Mouse (Mus musculus) adrenal gland, postnatal 10 days (tissue): ENCODE measurements at regions not wholly inside any gene's neighbourhood (a gene's known extent, or its start where the extent isn't known, plus 50 kb on each side); places are given as distances from the start of the nearest gene placed in this dataset. TPM values are rescaled to one million over a fixed set of nuclear protein-coding genes. Genes with fewer than 3 reads are reported as not detected.
"Not testable (repeated sequence)": the region's sequence is repeated elsewhere in the genome, so short reads cannot be mapped to it uniquely, and the experiment has no call there.

Experiments used
- DNase-seq: peaks from one replicate; pipeline ENCODE4 v3.0.0; 2021; ENCODE audit warnings: mixed read lengths
- microRNA-seq: library from miRNA; unstranded; fragments of <30 nt; microRNA quantifications from one replicate; pipeline ENCODE4 v1.2.0, GENCODE M21; 2021

DNA sequence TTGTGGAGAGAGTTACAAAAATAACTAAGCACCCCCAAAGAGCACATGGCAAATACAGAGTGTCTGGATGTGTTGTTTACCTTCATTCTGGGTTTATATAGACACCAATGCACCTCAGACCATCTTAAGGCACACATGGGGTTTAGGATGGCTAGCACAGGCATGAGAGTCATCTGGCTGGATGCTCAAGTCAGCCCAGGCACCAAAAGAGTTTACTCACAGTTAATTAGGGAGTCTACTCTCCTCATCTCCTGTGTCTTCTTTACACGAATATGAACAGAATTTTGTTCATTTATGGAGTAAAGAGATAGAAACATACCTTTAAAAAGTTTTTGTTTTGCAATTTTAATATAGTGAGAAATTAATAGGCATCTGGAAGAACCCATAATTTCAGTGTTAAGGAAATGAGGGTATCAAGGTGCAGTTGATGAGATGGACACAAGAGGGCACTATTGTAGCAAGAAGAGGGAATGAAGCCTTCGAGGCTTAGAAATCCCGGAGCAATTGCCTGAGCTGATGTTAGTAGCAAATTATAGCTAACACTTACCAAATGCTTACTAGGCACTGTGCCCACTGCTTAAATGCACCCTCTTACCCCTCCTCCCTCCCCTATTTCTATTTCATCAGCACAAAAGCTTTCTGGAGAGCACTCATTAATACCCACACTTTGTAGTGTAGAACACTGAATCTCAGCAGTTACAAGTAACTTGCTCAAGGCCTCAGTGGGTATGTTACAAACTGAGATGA is 174.6 kb downstream of the Eepd1 start:
- peak; percentile 57 for DNase-seq

DNA sequence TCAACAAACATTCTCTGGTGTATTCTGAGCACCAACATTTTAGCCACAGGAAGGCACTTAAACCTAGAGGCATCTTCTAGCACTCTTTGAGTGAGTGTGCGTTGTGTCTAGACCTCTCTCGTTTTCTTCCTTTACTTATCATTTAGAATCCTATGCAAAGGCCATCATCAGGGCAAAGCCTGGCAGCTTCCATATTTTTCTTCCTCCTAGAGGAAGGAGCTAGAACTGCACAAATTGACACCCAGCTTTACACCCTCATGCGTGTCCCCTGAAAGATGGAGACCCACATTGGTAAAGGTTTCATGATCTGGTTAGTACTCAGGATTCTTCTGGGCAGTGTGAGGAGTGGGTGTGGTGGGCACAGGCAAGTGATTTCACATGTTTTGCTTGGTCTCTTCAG is 175.2 kb downstream of the Eepd1 start:
- no peak for DNase-seq

DNA sequence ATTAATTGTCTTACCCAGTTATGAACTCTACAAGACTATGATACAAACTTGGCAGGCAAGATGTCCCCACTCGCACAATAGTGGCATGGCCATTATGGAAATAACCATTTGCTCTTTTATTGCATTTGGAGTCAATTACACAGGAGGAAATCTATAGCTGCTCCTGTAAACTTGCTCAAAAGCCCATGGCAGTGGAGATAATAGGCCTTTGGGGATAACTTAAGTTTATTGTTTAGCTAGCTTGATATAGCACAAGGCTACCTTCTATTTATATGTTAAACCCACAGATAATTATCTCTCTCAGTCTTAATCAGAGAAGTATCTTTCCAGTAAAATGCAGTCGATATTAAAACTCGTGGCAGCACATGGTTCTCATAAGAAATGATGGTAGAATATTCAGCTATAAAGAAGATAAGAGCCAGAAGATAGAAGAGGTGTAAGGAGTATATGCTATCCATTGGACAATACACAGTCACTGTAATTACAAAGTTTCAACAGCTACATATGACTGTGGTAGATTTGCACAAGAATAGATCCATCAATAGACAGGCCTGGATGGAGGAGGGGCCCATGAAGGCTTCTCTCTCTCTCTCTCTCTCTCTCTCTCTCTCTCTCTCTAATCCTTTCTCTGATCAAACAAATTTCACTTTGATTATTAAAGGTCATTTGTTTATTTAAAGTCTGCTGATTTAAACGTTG is 202.4 kb downstream of the Eepd1 start:
- DNase-seq = no peak

DNA sequence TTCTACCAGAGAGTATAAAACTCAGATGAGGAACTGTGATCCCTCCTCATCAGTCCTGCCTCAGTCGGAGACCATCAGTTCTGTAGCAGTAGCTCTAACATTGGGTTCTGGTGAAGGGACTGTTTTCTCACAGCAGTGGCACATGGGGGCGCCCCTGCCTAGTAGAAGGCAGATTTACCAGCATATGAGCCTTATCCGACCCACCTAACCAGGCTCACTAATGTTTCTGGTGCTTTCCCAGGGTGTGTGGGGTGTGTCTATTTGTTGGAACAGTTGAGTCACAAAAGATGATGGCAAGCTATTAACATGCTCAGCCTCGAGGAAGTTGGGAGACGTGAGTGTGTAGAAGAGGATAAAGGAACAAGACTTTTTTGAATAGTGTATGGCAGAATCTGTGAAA is 212.3 kb downstream of the Eepd1 start:
- DNase-seq = peak; percentile 27

DNA sequence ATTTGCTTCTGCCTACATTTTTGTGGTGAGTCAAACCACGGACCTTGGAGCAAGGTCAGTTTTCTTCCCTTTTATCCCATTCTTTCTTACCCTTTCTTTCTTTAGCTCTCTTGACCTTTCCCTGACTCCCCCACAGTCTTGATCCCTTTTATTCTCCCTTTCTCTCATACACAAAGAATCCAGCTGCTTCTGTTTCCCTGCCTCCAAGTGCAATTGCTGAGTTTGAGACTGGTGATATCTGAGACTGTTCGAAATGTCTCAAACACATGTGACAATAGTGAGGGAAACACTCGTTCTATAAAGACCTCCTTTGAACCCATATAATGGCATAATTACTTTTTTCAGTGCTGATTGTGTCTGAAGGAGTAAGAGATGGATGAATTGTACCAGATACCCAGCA is 213.7 kb downstream of the Eepd1 start:
- DNase-seq = no peak

DNA sequence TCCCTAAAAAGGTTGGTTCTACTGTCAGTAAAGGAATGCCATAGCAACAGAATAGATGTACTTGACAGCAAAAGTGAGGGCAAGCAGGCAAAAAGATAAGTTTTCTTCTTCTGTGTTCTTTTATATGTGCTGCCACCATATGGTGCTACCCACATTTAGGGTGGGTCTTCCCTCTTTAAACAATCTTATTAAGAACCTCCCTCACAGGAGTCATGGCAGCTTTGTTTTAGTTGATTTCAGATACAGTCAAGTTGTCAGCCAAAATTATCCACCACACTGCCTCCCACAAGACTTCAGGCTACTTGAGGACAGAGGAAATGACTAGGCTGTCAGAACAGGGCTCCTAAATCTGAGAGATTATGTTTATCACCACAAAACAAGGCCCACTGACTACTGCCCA is 232.3 kb downstream of the Eepd1 start:
- DNase-seq = no peak

DNA sequence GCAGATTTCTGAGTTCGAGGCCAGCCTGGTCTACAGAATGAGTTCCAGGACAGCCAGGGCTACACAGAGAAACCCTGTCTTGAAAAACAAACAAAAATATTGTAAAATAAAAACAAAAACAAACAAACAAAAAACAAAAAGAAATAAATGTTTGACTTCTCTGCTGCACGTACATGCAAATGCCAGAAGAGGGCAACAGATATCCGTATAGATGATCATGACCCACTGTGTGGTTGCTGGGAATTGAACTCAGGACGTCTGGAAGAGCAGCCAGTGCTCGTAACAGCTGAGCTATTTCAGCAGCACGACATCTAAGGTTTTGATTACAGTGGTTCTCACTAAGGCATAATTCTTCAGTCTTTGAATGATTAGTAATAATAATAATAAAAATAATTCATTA is 262.8 kb downstream of the Eepd1 start:
- DNase-seq = no peak

DNA sequence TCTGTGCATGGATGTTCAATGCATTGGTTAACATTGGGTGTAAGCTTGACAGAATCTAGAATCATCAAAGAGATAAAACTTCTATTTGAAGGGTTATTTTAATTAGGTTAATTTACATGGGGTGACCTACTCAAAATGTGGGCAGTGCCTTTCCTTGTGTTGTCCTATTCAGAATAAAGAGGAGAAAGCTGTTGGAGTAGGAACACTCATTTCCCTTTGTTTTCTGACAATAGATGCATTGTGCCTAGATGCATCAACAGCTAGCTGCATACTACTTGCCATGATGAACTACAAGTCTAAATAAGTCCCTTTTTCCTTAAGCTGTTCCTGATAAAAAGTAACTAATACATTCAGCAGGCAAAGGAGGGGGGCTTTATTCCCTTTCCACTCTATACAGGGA is 269.8 kb downstream of the Eepd1 start:
- DNase-seq = no peak

DNA sequence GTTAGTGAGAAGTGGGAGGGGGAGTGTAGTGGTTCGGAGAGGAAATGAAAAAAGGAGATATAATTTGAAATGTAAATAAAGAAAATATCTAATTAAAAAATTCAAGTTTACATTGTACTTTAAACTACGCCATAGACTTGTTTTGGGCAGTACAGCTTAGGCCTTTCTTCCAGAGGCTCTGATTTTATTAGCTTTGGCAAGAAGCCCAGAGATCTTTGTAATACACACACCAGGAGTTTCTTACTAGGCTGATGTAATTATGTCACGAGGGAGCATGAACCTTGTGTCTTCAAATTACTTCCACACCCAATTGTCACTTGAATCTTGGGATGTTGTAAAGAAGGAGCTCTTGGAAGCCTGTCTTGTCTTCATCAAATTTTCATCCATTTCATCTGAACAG is 292.6 kb downstream of the Eepd1 start:
- DNase-seq = no peak

DNA sequence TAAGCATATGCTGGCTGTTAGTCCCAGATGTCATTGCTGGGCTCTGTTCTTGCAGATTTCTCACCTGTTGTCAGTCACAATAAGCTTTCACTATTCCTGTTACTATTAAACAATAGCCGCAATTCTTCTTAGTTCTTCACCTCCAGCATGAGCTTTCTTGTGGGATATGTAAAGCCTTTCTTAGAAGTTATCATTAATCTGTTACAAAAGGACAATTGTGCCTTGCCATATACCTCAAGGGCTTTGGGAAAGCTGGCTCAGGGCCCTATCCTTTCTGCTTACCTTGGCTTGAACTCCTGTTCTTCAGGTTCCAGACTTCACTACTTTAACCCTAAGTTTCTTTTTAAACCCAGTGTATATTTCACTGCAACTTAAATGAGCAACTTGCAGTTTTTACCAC is 301.3 kb downstream of the Eepd1 start:
- DNase-seq = no peak

DNA sequence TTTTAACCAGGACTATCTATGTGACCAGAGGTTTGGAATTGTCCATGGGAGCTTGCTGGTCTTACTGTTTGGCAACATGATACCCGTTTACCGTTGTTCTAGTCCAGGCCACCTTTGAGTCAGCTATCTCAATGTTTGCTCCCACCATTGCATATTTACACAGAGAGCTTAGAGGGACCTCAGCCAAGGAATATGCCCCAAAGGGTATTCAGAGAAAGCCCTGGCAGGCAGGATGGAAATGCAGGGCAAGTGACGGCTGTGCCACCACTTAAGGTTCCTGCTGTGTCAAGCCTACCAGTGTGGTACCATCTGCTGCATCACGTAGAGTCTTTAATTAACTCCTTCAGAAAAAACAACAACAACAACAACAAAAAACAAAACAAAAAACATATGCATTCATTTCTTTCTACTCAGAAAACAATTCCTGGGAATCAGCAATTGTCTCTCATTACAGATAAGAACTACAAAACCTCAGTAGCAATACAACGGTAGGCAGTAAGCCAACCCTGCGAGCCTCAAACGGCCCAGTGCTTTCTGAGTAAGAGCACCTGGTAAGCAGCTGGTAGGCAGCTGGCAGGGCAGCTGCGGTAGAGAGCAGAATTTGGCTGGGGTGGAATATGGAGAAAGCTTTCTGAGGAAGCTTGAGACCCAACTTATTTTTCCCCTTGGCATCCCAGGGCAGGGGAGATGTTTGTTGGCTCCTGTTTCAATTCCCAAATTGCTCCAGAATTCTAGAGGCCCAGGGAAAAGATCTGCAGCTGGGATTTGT is 314.0 kb downstream of the Eepd1 start:
- no peak for DNase-seq

DNA sequence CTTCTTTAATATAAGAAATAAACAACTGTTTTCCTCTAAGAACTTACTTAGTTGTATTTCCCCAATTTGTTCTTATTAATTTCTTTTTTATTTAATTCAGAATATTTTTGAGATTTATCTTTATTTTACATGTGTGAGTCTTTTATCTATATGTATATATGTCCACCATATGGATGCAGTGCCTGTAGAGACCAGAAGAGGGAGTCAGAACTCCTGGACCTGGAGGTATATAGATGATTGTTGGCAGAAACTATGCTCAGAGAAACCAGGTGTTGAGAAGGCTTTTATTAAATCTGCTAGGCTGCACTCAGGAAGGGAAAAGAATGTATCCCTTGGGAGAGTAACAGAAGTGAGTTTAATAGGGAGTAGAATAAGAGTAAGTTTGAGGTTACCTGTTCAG is 328.2 kb downstream of the Eepd1 start:
- DNase-seq = no peak

DNA sequence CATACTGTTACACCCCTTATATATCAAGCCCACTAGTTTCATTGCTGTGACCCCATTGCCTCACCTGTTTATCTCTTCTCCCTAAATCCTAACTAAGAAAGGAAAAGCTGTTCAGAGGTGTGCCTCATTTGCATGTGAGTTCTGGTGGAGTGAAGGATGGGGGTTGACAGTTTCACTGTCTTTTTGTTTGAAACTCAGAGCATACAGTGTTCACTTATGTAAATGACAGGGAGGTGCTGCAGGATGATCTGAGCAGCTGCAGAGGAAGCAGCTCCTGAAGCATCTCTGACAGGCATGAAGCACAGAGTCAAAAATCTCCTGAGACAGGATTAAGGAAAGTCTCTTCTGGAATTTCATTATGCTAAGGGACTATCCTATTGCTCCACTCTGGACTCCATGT is 351.9 kb downstream of the Eepd1 start:
- no peak for DNase-seq

DNA sequence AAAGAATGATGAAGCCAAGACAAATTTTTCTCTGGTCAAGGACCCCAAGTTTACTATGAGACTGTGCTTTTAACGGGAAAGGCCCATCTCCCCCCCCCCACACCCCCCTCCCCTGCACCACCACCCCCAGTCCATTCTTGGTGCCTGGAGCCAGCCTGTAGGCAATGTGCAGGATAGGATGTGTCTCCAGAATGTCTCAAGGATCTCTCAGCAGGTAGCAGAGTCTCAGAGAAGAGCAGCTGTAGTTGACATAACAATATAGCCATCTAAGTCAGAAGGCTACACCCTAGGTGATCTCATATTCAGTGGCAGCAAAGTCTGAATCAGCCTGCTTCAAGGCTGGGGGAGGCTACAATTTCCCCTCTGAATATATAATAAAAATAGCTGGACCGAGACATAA is 368.6 kb downstream of the Eepd1 start:
- DNase-seq = not testable (repeated sequence)

DNA sequence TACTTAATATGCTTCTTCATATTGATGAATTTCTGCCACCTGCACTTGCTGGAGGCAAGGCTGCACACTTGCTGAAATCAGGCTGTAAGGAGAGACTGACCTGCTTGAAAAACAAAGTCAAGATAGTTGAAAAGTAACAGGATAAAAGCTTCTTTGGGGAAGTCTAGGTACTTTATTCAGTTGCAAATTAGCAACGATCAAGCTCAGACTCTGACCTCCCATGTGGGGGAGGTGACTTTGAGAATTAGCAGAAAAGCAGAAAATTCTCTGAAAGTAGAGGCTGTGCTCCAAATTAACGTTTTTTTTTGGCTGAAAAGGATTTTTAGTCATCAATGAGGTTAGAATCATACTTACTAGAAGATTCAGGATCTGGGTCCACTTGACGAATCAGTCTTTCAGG is 369.3 kb downstream of the Eepd1 start:
- not testable (repeated sequence) for DNase-seq

DNA sequence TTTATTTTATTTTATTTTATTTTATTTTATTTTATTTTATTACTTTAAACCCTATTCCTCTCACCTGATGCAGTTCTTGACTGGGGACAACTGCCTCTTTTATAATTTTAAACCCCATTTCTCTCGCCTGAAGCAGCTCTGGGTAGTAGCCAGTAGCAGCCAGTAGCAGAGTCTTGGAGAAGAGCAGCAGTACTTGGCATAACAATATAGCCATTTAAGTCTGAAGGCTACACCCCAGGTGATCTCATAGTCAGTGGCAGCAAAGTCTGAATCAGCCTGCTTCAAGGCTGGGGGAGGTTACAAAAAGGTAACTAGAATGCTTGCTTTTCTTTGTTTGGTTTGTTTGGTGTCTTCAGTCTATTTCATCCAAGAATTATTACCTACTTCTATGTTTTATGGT is 373.2 kb downstream of the Eepd1 start:
- DNase-seq = no peak

DNA sequence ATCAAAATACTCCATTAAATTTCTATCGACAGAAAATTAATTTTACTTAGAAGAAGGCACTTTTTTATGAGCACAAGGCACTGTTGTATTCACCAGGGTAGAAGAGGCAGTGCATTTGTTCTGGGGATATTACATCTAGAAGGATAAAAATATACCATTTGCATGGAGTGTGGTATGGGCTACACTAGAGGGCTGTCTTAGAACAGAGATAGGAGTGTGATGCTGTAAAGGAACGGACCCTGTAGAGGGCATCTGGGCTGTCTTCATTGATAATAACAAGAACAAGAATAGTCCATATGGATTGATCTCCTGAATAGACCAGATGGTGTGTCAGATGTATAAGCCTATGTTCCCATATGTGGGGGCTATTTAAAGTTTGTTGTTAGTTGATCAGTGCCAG is 388.9 kb downstream of the Eepd1 start:
- no peak for DNase-seq

DNA sequence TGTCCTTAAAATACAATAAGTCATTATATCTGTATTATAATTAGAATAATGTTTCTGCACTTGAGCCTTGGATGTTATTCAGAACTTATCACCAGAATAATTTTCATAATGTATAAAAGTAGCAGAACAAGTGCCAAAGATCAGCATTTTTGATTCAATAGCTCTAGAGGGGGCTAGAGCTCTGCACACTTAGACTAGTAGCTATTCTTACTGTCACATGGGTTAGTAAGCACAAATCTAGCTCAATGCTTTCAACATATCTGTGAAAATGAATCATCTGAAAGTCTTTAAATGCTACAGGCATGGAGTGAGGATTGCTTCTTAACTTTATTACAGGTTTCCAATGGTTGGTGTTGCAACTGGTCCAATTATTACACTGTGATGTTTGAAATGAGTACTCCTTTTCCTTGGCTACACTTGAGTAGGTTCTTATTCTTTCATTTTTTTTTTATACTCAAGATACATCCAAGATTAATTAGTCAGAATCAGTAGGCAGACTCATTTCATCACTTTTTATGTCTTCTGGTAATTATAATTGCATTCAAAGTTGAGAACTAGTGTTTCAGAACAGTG is 415.1 kb downstream of the Eepd1 start:
- DNase-seq = no peak

Small RNA genes lying in the stretch of these regions (microRNA-seq; reads per million reads assigned to microRNA genes)
- gene Gm26190 = not detected
